Mouse (Mus musculus): ENCODE data around the gene Antxr2. TPM values are rescaled to one million over a fixed set of nuclear protein-coding genes. Genes with fewer than 3 reads are reported as not detected.

The Antxr2 gene
- polyA plus RNA-seq, 1 experiment: 19.6 TPM

GRCm38 (mm10) chr5:97834770-97835169 lies 196.1 kb downstream of the Antxr2 start:
- DNase-seq: peak; percentile 51
- peaks cover 11% of the 10 kb centered on the region for H3K4me1 ChIP-seq (ENCODE audit: control insufficient read depth, insufficient read depth, low read length)
- TF ChIP-seq CTCF (IDR thresholded peaks at IDR 0.05; ENCODE audit: insufficient read depth, low read length) (no peak), POLR2A (IDR thresholded peaks at IDR 0.05; ENCODE audit: borderline replicate concordance, extremely low read depth, low read depth, low read length) (no peak)
- WGBS: 21% methylated on average over 1 of the region's 1 CpGs
- H3K4me3 ChIP-seq (replicated peaks; ENCODE audit: extremely low read depth, low read depth, low read length): no peak overlapping the region

Other genes with a start within 250 kb of the Antxr2 start
- 3.6 and 4.7 TPM in 2 replicates for gene Prdm8, start 136.2 kb upstream of the Antxr2 start, polyA plus RNA-seq (2012; rRNA removed)
- gene Fgf5, start 223.1 kb upstream of the Antxr2 start, polyA plus RNA-seq (2012; rRNA removed): not detected in 2 replicates

All from lung, adult 2 months (tissue).